Mouse (Mus musculus) embryonic facial prominence, embryonic 15.5 days (tissue): ENCODE measurements around the gene Oosp3. TPM values are rescaled to one million over a fixed set of nuclear protein-coding genes. Genes with fewer than 3 reads are reported as not detected.

Source experiments
- ATAC-seq: fragments of 200-750 bp; cut with Nextera tagmentation; 2 replicates; pipeline ENCODE4 v1.8.0; 2017; ENCODE audit warnings: low read depth, moderate TSS enrichment; ENCODE audit not compliant: insufficient number of reproducible peaks, low FRiP score, low TSS enrichment
- H3K27ac ChIP-seq: fragments of 300-500 bp; sonication (generic); replicated peaks from 2 replicates; pipeline ENCODE4 v1.5.1; 2015; ENCODE audit warnings: mild to moderate bottlenecking, inconsistent platforms
- H3K27me3 ChIP-seq: fragments of 300-500 bp; sonication (generic); 2 replicates; pipeline ENCODE4 v1.6.1; 2015; ENCODE audit warnings: inconsistent platforms
- H3K36me3 ChIP-seq: fragments of 300-500 bp; sonication (generic); 2 replicates; pipeline ENCODE4 v1.6.1; 2015; ENCODE audit warnings: mild to moderate bottlenecking, inconsistent platforms
- H3K4me1 ChIP-seq: fragments of 300-500 bp; sonication (generic); 2 replicates; pipeline ENCODE4 v1.6.1; 2015; ENCODE audit warnings: inconsistent platforms
- H3K4me2 ChIP-seq: fragments of 300-500 bp; sonication (generic); replicated peaks from 2 replicates; pipeline ENCODE4 v1.6.1; 2015; ENCODE audit warnings: mild to moderate bottlenecking, inconsistent platforms
- H3K4me3 ChIP-seq: fragments of 300-500 bp; sonication (generic); replicated peaks from 2 replicates; pipeline ENCODE4 v1.5.1; 2015; ENCODE audit warnings: mild to moderate bottlenecking, inconsistent platforms
- H3K9ac ChIP-seq: fragments of 300-500 bp; sonication (generic); 2 replicates; pipeline ENCODE4 v1.6.1; 2015; ENCODE audit warnings: inconsistent platforms
- H3K9me3 ChIP-seq: fragments of 300-500 bp; sonication (generic); replicated peaks from 2 replicates; pipeline ENCODE4 v1.6.1; 2016; ENCODE audit warnings: inconsistent platforms
- whole genome bisulfite sequencing: fragments of 180-500 bp; shearing (Covaris S2); methylation state at CpG from one replicate; pipeline ENCODE4 v1.1.7; 2015; 5-methylcytosine and 5-hydroxymethylcytosine counted together
- polyA plus RNA-seq: library from polyadenylated mRNA; unstranded; fragments of >200 nt; fragmentation: Nextera tagmentation; extraction: Ambion mirVana; gene quantifications from 2 replicates; pipeline ENCODE4 v1.2.1, GENCODE M21; 2015

Gene Oosp3
- polyA plus RNA-seq, 1 experiment from 2014 or later = not detected

- no peaks in the 10 kb centered on the region for H3K9me3 ChIP-seq
- H3K36me3 ChIP-seq = no peaks in the 10 kb centered on the region
- H3K9ac ChIP-seq = no peak overlapping the region
- no peak overlapping the region for H3K4me2 ChIP-seq
- WGBS = 82% methylated on average over 2 of the region's 2 CpGs
- no peaks in the 10 kb centered on the region for H3K27me3 ChIP-seq
- ATAC-seq = no peak
- no peak overlapping the region for H3K4me3 ChIP-seq
- H3K4me1 ChIP-seq = no peaks in the 10 kb centered on the region
- H3K27ac ChIP-seq = no peak overlapping the region
These were observed 29.1 kb downstream of the Oosp3 start for GRCm38 (mm10) chr19:11725915-11726314.

GRCm38 (mm10) chr19:11727304-11727703, 30.4 kb downstream of the Oosp3 start:
- no peaks in the 10 kb centered on the region for H3K9me3 ChIP-seq
- ATAC-seq = no peak
- no peak overlapping the region for H3K27ac ChIP-seq
- no peaks in the 10 kb centered on the region for H3K4me1 ChIP-seq
- H3K36me3 ChIP-seq = no peaks in the 10 kb centered on the region
- no peak overlapping the region for H3K4me2 ChIP-seq
- no peaks in the 10 kb centered on the region for H3K27me3 ChIP-seq
- 89% methylated on average over 5 of the region's 5 CpGs for WGBS
- H3K9ac ChIP-seq = no peak overlapping the region
- no peak overlapping the region for H3K4me3 ChIP-seq

DNA sequence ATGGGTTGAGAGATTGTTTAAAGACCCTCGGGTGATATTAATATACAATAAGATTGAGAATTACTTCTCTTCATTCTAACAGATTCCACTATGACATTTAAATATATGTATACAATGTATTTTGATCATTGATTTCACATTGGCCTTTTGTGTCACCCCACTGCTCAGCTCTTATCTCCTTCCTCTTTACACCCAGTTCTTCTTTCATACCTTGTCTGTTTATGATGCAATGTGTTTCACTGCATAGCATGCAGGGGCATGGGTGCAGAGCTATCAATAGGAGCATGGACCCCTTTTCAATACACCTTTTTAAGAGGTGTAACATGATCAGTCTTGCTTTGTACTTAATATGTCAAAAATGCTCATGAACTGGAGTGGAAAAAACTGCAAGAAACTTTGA, 33.4 kb downstream of the Oosp3 start:
- Histone ChIP-seq H3K36me3 (no peaks in the 10 kb centered on the region), H3K9me3 (no peaks in the 10 kb centered on the region), H3K9ac (no peak overlapping the region), H3K4me2 (no peak overlapping the region), H3K4me1 (no peaks in the 10 kb centered on the region), H3K4me3 (no peak overlapping the region), H3K27me3 (no peaks in the 10 kb centered on the region), H3K27ac (no peak overlapping the region)
- WGBS = 77% methylated on average over 1 of the region's 1 CpGs
- no peak for ATAC-seq

DNA sequence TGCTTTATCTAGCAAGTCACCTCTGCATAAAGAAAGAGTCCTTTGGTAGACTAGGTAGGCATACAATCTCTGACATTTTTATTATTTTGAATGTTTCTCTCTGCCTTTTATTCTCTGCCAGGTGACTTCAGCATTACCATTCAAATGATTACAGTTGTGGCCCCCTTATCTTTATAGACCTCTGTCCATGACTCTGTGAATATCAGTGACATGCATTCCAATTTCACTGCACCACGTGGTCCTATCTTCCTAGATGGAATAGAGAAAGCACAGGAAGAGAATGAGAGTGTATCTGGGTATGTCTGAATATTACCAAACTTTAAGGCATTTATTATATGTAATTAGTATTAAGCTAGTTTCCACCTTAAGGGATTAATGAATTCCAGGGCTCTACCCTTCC, 39.6 kb downstream of the Oosp3 start:
- no peaks in the 10 kb centered on the region for H3K36me3 ChIP-seq
- H3K4me2 ChIP-seq = no peak overlapping the region
- H3K27me3 ChIP-seq = no peaks in the 10 kb centered on the region
- no peak for ATAC-seq
- H3K9me3 ChIP-seq = no peaks in the 10 kb centered on the region
- no peaks in the 10 kb centered on the region for H3K4me1 ChIP-seq
- WGBS = 46% methylated on average over 1 of the region's 1 CpGs
- H3K4me3 ChIP-seq = no peak overlapping the region
- H3K27ac ChIP-seq = no peak overlapping the region
- H3K9ac ChIP-seq = no peak overlapping the region

DNA sequence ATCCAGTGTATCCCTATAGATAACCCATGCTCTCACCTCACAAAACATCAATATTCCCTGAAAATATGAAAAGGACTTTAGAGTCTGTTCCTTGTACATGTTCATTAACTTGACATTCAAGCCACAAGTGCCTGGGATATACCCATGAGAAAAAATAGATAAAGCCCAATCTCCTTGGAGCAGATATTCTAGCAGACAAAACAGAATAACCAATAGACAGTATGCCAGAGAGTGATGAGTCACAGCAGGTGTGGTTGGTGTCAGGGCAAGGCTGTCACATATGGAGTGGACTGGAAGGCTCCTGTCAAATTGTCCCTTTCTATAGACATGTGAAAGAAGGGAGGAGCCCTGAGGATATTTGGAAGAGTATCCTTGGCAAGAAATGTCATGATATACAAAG, 48.8 kb downstream of the Oosp3 start:
- Histone ChIP-seq H3K36me3 (no peaks in the 10 kb centered on the region), H3K27ac (no peak overlapping the region), H3K4me1 (no peaks in the 10 kb centered on the region), H3K9ac (no peak overlapping the region), H3K27me3 (no peaks in the 10 kb centered on the region), H3K4me3 (no peak overlapping the region), H3K4me2 (no peak overlapping the region), H3K9me3 (no peaks in the 10 kb centered on the region)
- no peak for ATAC-seq

DNA sequence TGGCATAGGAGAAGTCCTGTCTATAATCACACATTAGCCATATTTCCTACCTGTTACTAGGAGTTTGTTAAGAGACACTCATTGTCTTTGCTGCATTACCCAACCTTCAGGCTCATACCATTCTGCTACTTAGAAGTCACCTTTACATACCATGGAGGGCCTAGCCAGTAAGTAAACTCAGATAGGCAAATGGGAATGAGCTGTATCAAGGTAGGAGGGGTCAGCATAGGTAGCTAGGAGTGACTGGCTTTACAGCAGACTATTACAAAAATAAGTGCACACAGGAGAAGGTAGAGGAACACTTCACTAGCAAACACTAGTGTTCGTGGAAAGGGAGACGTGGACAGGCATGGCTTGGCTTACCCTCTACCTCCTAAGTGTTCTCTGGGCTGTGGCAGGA, 50.4 kb downstream of the Oosp3 start, which contains the start of gene Gif:
Gene Gif (plus strand): TSS at position 257 of the 400 bp plus-strand sequence.
- no peaks in the 10 kb centered on the region for H3K27me3 ChIP-seq
- no peak within 1 kb of the TSS for H3K27ac ChIP-seq
- no peaks in the 10 kb centered on the region for H3K4me1 ChIP-seq
- no peak within 1 kb of the TSS for H3K4me2 ChIP-seq
- WGBS = 72% methylated on average over 2 of the region's 2 CpGs
- H3K36me3 ChIP-seq = no peaks in the 10 kb centered on the region
- ATAC-seq = no peak
- H3K9me3 ChIP-seq = no peaks in the 10 kb centered on the region
- no peak within 1 kb of the TSS for H3K9ac ChIP-seq
- H3K4me3 ChIP-seq = no peak within 1 kb of the TSS

Other genes with a start within 250 kb of the Oosp3 start
- gene Ms4a6c, start 227.7 kb upstream of the Oosp3 start, polyA plus RNA-seq = 10.0 and 12.5 TPM in 2 replicates
- 0.12 TPM in 1 of 2 replicates, not detected in the other for gene Gm8369, start 211.1 kb upstream of the Oosp3 start, polyA plus RNA-seq
- 9.2 and 9.6 TPM in 2 replicates for gene Ms4a6b, start 180.5 kb upstream of the Oosp3 start, polyA plus RNA-seq
- 0.97 and 1.1 TPM in 2 replicates for gene Ms4a4d, start 160.3 kb upstream of the Oosp3 start, polyA plus RNA-seq
- 8.5 and 10.1 TPM in 2 replicates for gene Ms4a6d, start 92.2 kb upstream of the Oosp3 start, polyA plus RNA-seq
- gene Ms4a2, start 73.3 kb upstream of the Oosp3 start, polyA plus RNA-seq = 1.5 and 1.6 TPM in 2 replicates
- 0.24 TPM in 1 of 2 replicates, not detected in the other for gene Ms4a3, start 56.2 kb upstream of the Oosp3 start, polyA plus RNA-seq
- gene Oosp2, start 36.5 kb upstream of the Oosp3 start, polyA plus RNA-seq = not detected in 2 replicates
- gene Oosp1, start 5.9 kb upstream of the Oosp3 start, polyA plus RNA-seq = not detected in 2 replicates
- gene Gif, start 50.5 kb downstream of the Oosp3 start, polyA plus RNA-seq = not detected in 2 replicates
- gene Mrpl16, start 73.3 kb downstream of the Oosp3 start, polyA plus RNA-seq = 40.5 and 44.1 TPM in 2 replicates
- 10.4 and 10.7 TPM in 2 replicates for gene Stx3, start 122.3 kb downstream of the Oosp3 start, polyA plus RNA-seq
- not detected in 2 replicates for gene Olfr1417, start 142.2 kb downstream of the Oosp3 start, polyA plus RNA-seq
- not detected in 2 replicates for gene Olfr1418, start 164.0 kb downstream of the Oosp3 start, polyA plus RNA-seq
- gene Olfr1419, start 178.1 kb downstream of the Oosp3 start, polyA plus RNA-seq = not detected in 2 replicates
- 0.05 TPM in 1 of 2 replicates, not detected in the other for gene Olfr1420, start 189.5 kb downstream of the Oosp3 start, polyA plus RNA-seq
- gene Patl1, start 215.3 kb downstream of the Oosp3 start, polyA plus RNA-seq = 17.1 and 17.7 TPM in 2 replicates